Mouse (Mus musculus) embryonic facial prominence, embryonic 10.5 days (tissue): Measurements from ENCODE around the gene Cfap74. TPM values are rescaled to one million over a fixed set of nuclear protein-coding genes. Genes with fewer than 3 reads are reported as not detected.

Source experiments
- polyA plus RNA-seq: library from polyadenylated mRNA; unstranded; fragments of >200 nt; fragmentation: Nextera tagmentation; extraction: Ambion mirVana; gene quantifications from 2 replicates; pipeline ENCODE4 v1.2.1, GENCODE M21; 2016

Gene Cfap74
- polyA plus RNA-seq, 1 experiment from 2014 or later = 6.7 TPM

Other genes with a start within 250 kb of the Cfap74 start
- 8.5 and 10.7 TPM in 2 replicates for gene Ski, start 186.6 kb upstream of the Cfap74 start, polyA plus RNA-seq
- 99.6 and 100 TPM in 2 replicates for gene Faap20, start 159.4 kb upstream of the Cfap74 start, polyA plus RNA-seq
- 12.4 and 13.7 TPM in 2 replicates for gene Prkcz, start 47.8 kb upstream of the Cfap74 start, polyA plus RNA-seq
- not detected in 2 replicates for gene Gabrd, start 11.1 kb upstream of the Cfap74 start, polyA plus RNA-seq
- gene Tmem52, start 59.9 kb downstream of the Cfap74 start, polyA plus RNA-seq = 0.16 TPM in 1 of 2 replicates, not detected in the other
- gene Gnb1, start 82.2 kb downstream of the Cfap74 start, polyA plus RNA-seq = 642 and 655 TPM in 2 replicates
- gene Nadk, start 153.2 kb downstream of the Cfap74 start, polyA plus RNA-seq = 108 and 109 TPM in 2 replicates
- 13.5 and 13.7 TPM in 2 replicates for gene Slc35e2, start 192.2 kb downstream of the Cfap74 start, polyA plus RNA-seq
- gene Cdk11b, start 215.7 kb downstream of the Cfap74 start, polyA plus RNA-seq = 77.7 and 79.9 TPM in 2 replicates
- not detected in 2 replicates for gene Gm10563, start 236.2 kb downstream of the Cfap74 start, polyA plus RNA-seq
- gene Mmp23, start 244.2 kb downstream of the Cfap74 start, polyA plus RNA-seq = 5.8 and 7.4 TPM in 2 replicates